ENCODE assay signal across 8 mouse cellular contexts in the genomic region with DNA sequence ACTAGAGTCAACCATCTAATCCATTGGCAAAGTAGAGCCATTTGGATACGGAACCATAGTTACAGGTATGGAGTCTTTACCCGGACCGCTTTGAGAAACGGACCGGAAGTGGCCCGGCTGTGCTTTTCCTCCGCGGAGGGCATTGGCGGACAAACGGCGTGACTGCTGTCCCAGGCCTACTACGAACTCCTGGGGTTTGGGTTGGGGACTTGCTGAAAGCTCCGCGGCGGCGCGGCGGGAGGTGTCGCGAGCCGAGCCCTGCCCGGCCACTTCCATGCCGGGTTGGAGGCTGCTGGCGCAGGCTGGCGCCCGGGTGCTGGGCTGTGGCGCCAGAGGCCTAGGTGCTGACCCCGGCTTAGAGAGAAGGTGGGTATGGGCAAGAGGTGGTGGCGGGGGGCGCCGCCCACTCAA. TPM values are rescaled to one million over a fixed set of nuclear protein-coding genes. Genes with fewer than 3 reads are reported as not detected.
DNase-seq lines count a peak whose midpoint lies in the region; ATAC-seq lines count a peak whose summit lies in the region.

Gene Mrpl3, plus strand, starts transcription at position 93 of the 411 bp plus-strand sequence.

- under 1% methylated on average over 31 of the region's 31 CpGs for WGBS in forebrain, embryonic 11.5 days
- WGBS in heart, embryonic 16.5 days = under 1% methylated on average over 31 of the region's 31 CpGs
- WGBS in liver, embryonic 15.5 days (ENCODE audit: insufficient replicate concordance) = under 1% methylated on average over 31 of the region's 31 CpGs
- WGBS in neural tube, embryonic 12.5 days = under 1% methylated on average over 31 of the region's 31 CpGs

- H3K36me3 ChIP-seq in forebrain, embryonic 11.5 days (ENCODE audit: control insufficient read depth, insufficient read depth, low read length) = peaks cover 5% of the 10 kb centered on the region; the same call in 1 of the 2 replicates
- peaks cover 30% of the 10 kb centered on the region for H3K36me3 ChIP-seq in heart, embryonic 16.5 days (ENCODE audit: control insufficient read depth, insufficient read depth)
- H3K36me3 ChIP-seq in liver, embryonic 15.5 days (replicated peaks) = peaks cover 32% of the 10 kb centered on the region
- peaks cover 31% of the 10 kb centered on the region for H3K36me3 ChIP-seq in neural tube, embryonic 12.5 days

- no peaks in the 10 kb centered on the region for H3K27me3 ChIP-seq in forebrain, embryonic 11.5 days (ENCODE audit: control insufficient read depth, insufficient read depth, low read length)
- H3K27me3 ChIP-seq in heart, embryonic 16.5 days (ENCODE audit: control insufficient read depth, insufficient read depth, low read length) = no peaks in the 10 kb centered on the region
- H3K27me3 ChIP-seq in liver, embryonic 15.5 days = no peaks in the 10 kb centered on the region
- H3K27me3 ChIP-seq in neural tube, embryonic 12.5 days (replicated peaks) = no peaks in the 10 kb centered on the region

- peak; percentile 88 for ATAC-seq in forebrain, embryonic 11.5 days (replicated peaks; ENCODE audit: low FRiP score)
- ATAC-seq in heart, embryonic 16.5 days (replicated peaks; ENCODE audit: extremely low read depth, insufficient read depth, low FRiP score) = peak; percentile 70
- ATAC-seq in liver, embryonic 15.5 days (ENCODE audit: insufficient read depth) = peak; percentile 77
- peak; percentile 90 for ATAC-seq in neural tube, embryonic 12.5 days (ENCODE audit: low FRiP score, low read depth)

- H3K4me1 ChIP-seq in forebrain, embryonic 11.5 days (replicated peaks; ENCODE audit: control insufficient read depth, insufficient read depth, low read length) = no peaks in the 10 kb centered on the region; the same call in 1 of the 2 replicates
- H3K4me1 ChIP-seq in heart, embryonic 16.5 days (ENCODE audit: control insufficient read depth, insufficient read depth, low read length) = peaks cover 7% of the 10 kb centered on the region
- 0 out of 2 replicates have a peak, but pooled peaks cover 3% of the 10 kb centered on the region for H3K4me1 ChIP-seq in liver, embryonic 15.5 days (replicated peaks)
- H3K4me1 ChIP-seq in neural tube, embryonic 12.5 days = peaks cover 8% of the 10 kb centered on the region; the same call in 1 of the 2 replicates

- H3K4me2 ChIP-seq in forebrain, embryonic 11.5 days (ENCODE audit: low read depth, low read length, severe bottlenecking) = peak within 1 kb of the TSS; percentile 71
- H3K4me2 ChIP-seq in heart, embryonic 16.5 days (ENCODE audit: low read depth, low read length) = peak within 1 kb of the TSS; percentile 87
- peak within 1 kb of the TSS; percentile 71 for H3K4me2 ChIP-seq in liver, embryonic 15.5 days
- peak within 1 kb of the TSS; percentile 79 for H3K4me2 ChIP-seq in neural tube, embryonic 12.5 days (replicated peaks)

- peak within 1 kb of the TSS; percentile 31; the same call in 1 of the 2 replicates for H3K27ac ChIP-seq in forebrain, embryonic 11.5 days (ENCODE audit: low read depth, low read length)
- H3K27ac ChIP-seq in heart, embryonic 16.5 days (ENCODE audit: low read length) = peak within 1 kb of the TSS; percentile 90
- H3K27ac ChIP-seq in liver, embryonic 15.5 days (replicated peaks) = peak within 1 kb of the TSS; percentile 75
- no peak within 1 kb of the TSS for H3K27ac ChIP-seq in neural tube, embryonic 12.5 days

- H3K9me3 ChIP-seq in forebrain, embryonic 11.5 days (ENCODE audit: control insufficient read depth, low read length) = no peaks in the 10 kb centered on the region
- no peaks in the 10 kb centered on the region for H3K9me3 ChIP-seq in heart, embryonic 16.5 days (replicated peaks; ENCODE audit: control insufficient read depth, low read length)
- H3K9me3 ChIP-seq in liver, embryonic 15.5 days (replicated peaks) = no peaks in the 10 kb centered on the region
- no peaks in the 10 kb centered on the region for H3K9me3 ChIP-seq in neural tube, embryonic 12.5 days

- H3K9ac ChIP-seq in forebrain, embryonic 11.5 days (ENCODE audit: low read length) = peak within 1 kb of the TSS; percentile 97
- peak within 1 kb of the TSS; percentile 94 for H3K9ac ChIP-seq in heart, embryonic 16.5 days (ENCODE audit: low read length)
- H3K9ac ChIP-seq in liver, embryonic 15.5 days = peak within 1 kb of the TSS; percentile 88
- H3K9ac ChIP-seq in neural tube, embryonic 12.5 days = peak within 1 kb of the TSS; percentile 95

- peak; percentile 86 for DNase-seq in CD8-positive naive resting alpha-beta T cell, adult 2 months (ENCODE audit: low read depth in 2 of 2, low spot score in 2 of 2)
- peak; percentile 68 for DNase-seq in c-Kit-positive CD71-negative TER-119-negative erythroid progenitor cells, embryonic 14.5 days (ENCODE audit: low read depth)
- DNase-seq in forebrain, embryonic 11.5 days (ENCODE audit: low spot score) = peak; percentile 91
- peak; percentile 84 to 89 for DNase-seq in kidney, postnatal 36 days
- DNase-seq in telencephalon, adult 2 months (ENCODE audit: low read depth, low spot score) = peak; percentile 73

- H3K4me3 ChIP-seq in forebrain, embryonic 11.5 days (ENCODE audit: low read depth, low read length) = peak within 1 kb of the TSS; percentile 89
- H3K4me3 ChIP-seq in heart, embryonic 16.5 days (ENCODE audit: low read length) = peak within 1 kb of the TSS; percentile 80
- H3K4me3 ChIP-seq in liver, embryonic 15.5 days (replicated peaks) = peak within 1 kb of the TSS; percentile 87
- H3K4me3 ChIP-seq in neural tube, embryonic 12.5 days = peak within 1 kb of the TSS; percentile 97

RNA-seq across cellular contexts. Expression of gene Mrpl3, which starts in this region (rescaled TPM):
- 125 and 126 TPM in 2 replicates for polyA plus RNA-seq in forebrain, embryonic 11.5 days (2014; fragmentation: Nextera tagmentation; extraction: Ambion mirVana)
- polyA plus RNA-seq in heart, embryonic 16.5 days (2015; fragmentation: Nextera tagmentation; extraction: Ambion mirVana) = 118 and 119 TPM in 2 replicates
- 47.7 and 49.3 TPM in 2 replicates for polyA plus RNA-seq in liver, embryonic 15.5 days (2015; fragmentation: Nextera tagmentation; extraction: Ambion mirVana)
- 114 and 115 TPM in 2 replicates for polyA plus RNA-seq in neural tube, embryonic 12.5 days (2016; fragmentation: Nextera tagmentation; extraction: Ambion mirVana)
